Mouse (Mus musculus) heart, adult 11 months (tissue): Measurements from ENCODE around the gene Otub1.

Source experiments
- DNase-seq: peaks from one replicate; pipeline ENCODE4 v3.0.0; 2022

Otub1 gene

GRCm38 (mm10) chr19:7205753-7206736 is at the start of gene Otub1:
Gene Otub1 (minus strand): TSS chr19:7206316.
- peak; percentile 99 for DNase-seq

GRCm38 (mm10) chr19:7246021-7246420 is 39.9 kb upstream of the Otub1 start:
- no peak for DNase-seq

GRCm38 (mm10) chr19:7240782-7241690 is 34.9 kb upstream of the Otub1 start, which contains the start of gene Naa40:
Gene Naa40 (minus strand): TSS chr19:7241183.
- DNase-seq, result peak; percentile 99

- no peak for DNase-seq
Observed at GRCm38 (mm10) chr19:7240291-7240690, 34.2 kb upstream of the Otub1 start.

GRCm38 (mm10) chr19:7239574-7239973 is 33.5 kb upstream of the Otub1 start:
- DNase-seq, result no peak

GRCm38 (mm10) chr19:7236742-7237141 is 30.6 kb upstream of the Otub1 start:
- peak; percentile 77 for DNase-seq

GRCm38 (mm10) chr19:7236011-7236410 is 29.9 kb upstream of the Otub1 start:
- no peak for DNase-seq

GRCm38 (mm10) chr19:7235461-7235860 is 29.3 kb upstream of the Otub1 start:
- no peak for DNase-seq

GRCm38 (mm10) chr19:7234537-7235221 is 28.6 kb upstream of the Otub1 start:
- peak; percentile 98 for DNase-seq

- no peak for DNase-seq
Observed at GRCm38 (mm10) chr19:7226511-7226914, 20.4 kb upstream of the Otub1 start.

- peak; percentile 90 for DNase-seq
Observed at GRCm38 (mm10) chr19:7225096-7225690, 19.1 kb upstream of the Otub1 start.

- no peak for DNase-seq
Observed at GRCm38 (mm10) chr19:7224253-7224652, 18.1 kb upstream of the Otub1 start.

- peak; percentile 91 for DNase-seq
Observed at GRCm38 (mm10) chr19:7223488-7223887, 17.4 kb upstream of the Otub1 start.

GRCm38 (mm10) chr19:7222196-7222595 is 16.1 kb upstream of the Otub1 start:
- DNase-seq, result peak; percentile 89

- no peak for DNase-seq
Observed at GRCm38 (mm10) chr19:7218753-7219152, 12.6 kb upstream of the Otub1 start.

GRCm38 (mm10) chr19:7217926-7218267 is 11.8 kb upstream of the Otub1 start:
- DNase-seq, result no peak

- DNase-seq, result peak; percentile 100
Observed at GRCm38 (mm10) chr19:7217162-7217925, 11.2 kb upstream of the Otub1 start, which contains the start of gene Cox8a. Gene Cox8a (minus strand): TSS chr19:7217616.

- no peak for DNase-seq
Observed at GRCm38 (mm10) chr19:7214484-7214883, 8.4 kb upstream of the Otub1 start.

GRCm38 (mm10) chr19:7213010-7213409 is 6.9 kb upstream of the Otub1 start:
- DNase-seq, result no peak

GRCm38 (mm10) chr19:7212216-7212615 is 6.1 kb upstream of the Otub1 start:
- DNase-seq, result no peak

GRCm38 (mm10) chr19:7209907-7210646 is 4.0 kb upstream of the Otub1 start:
- no peak for DNase-seq
